Mouse (Mus musculus) cerebellum, adult 2 months (tissue): ENCODE results near the gene Gm49395. TPM values are rescaled to one million over a fixed set of nuclear protein-coding genes. Genes with fewer than 3 reads are reported as not detected.

Source experiments
- DNase-seq, 2 experiments: peaks; one replicate each; pipeline ENCODE4 v3.0.0; 2021
- H3K27ac ChIP-seq: fragments of 200-500 bp; 2 replicates; pipeline ENCODE4 v1.5.1; 2012; ENCODE audit warnings: low read length, control low read depth, inconsistent platforms; ENCODE audit not compliant: insufficient read depth
- H3K27me3 ChIP-seq: fragments of 200-500 bp; 2 replicates; pipeline ENCODE4 v1.6.1; 2012; ENCODE audit warnings: inconsistent platforms, mild to moderate bottlenecking, low read length, moderate library complexity; ENCODE audit not compliant: control insufficient read depth, insufficient read depth
- H3K4me1 ChIP-seq: fragments of 200-500 bp; 2 replicates; pipeline ENCODE4 v1.6.1; 2011; ENCODE audit warnings: low read length; ENCODE audit not compliant: control insufficient read depth, insufficient read depth
- H3K4me3 ChIP-seq: fragments of 200-500 bp; replicated peaks from 2 replicates; pipeline ENCODE3; 2011; ENCODE audit warnings: mild to moderate bottlenecking, low read depth, low read length, control low read depth; ENCODE audit not compliant: insufficient read depth
- CTCF ChIP-seq: fragments of 200-500 bp; IDR thresholded peaks from 2 replicates; pipeline ENCODE4 v1.5.1; 2011; ENCODE audit warnings: low read depth, mild to moderate bottlenecking, control low read depth, low read length, moderate library complexity, borderline replicate concordance; ENCODE audit not compliant: insufficient read depth
- POLR2A ChIP-seq: fragments of 200-500 bp; IDR thresholded peaks from 2 replicates; pipeline ENCODE4 v1.6.1; 2011; ENCODE audit warnings: low read length, control low read depth, borderline replicate concordance; ENCODE audit not compliant: insufficient read depth
- WGBS: fragments of 180-500 bp; shearing (Covaris S2); methylation state at CpG from one replicate; pipeline ENCODE4 v1.1.7; 2018; 5-methylcytosine and 5-hydroxymethylcytosine counted together
- polyA plus RNA-seq: library from polyadenylated mRNA; depleted of rRNA; stranded (reverse); fragments of >200 nt; gene quantifications from 2 replicates; pipeline ENCODE4 v1.2.3, GENCODE M21; 2012

Gm49395 gene
- polyA plus RNA-seq, 1 experiment: 0.80 TPM

DNA sequence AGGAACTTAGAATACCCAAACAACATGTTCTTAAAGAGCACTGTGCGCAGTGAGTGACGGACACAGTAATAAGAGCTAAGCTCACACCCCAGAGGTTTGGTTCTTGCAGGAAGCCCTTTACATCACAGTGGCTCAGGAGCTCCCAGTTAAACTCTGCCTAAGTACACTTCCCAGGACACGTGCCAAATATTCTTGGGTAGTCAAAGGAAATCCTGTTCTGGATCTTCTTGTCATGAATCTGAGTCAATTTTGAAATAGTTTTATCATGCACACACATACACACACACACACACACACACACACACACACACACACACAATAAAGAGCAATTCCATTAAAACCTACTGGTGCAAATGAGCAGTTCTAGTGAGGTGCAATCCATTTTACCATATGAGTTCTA lies 30.3 kb downstream of the Gm49395 start:
- H3K27me3 ChIP-seq: no peaks in the 10 kb centered on the region
- WGBS: 88% methylated on average over 3 of the region's 3 CpGs
- TF ChIP-seq CTCF (no peak), POLR2A (no peak)
- H3K4me1 ChIP-seq: no peaks in the 10 kb centered on the region
- no peak for DNase-seq
- H3K4me3 ChIP-seq: no peak overlapping the region
- no peak overlapping the region for H3K27ac ChIP-seq

GRCm38 (mm10) chr13:115067968-115068330 lies 33.8 kb downstream of the Gm49395 start:
- no peak overlapping the region for H3K27ac ChIP-seq
- 100% methylated on average over 1 of the region's 1 CpGs for WGBS

DNA sequence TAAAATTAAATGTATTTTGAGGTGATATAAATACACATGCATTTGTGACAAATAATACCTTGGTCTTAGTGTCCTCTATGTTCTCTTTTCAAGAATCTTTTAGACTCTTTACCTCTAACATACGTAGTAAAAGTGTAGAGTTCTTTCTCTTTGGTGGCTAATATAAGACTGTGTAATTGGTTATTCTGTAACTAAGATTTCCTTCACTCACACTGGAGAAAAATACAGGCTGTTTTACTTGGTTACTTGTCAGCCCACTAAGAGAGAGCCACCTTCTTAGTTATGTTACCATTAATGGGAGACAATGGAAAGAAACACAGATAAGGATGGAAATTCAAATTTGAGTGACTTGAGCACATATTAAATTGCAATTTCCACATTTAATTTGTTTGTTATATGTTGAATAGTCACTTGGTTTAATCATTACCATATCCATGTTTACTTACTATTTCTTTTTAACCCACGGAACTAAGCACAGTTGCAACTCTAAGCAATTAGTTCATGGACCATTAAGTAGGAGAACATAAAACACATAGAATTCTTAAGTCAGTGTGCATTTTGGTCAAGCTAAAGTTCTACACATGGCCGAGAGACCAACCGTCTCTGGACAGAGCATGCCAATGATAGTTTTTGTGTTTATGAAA lies 34.3 kb downstream of the Gm49395 start:
- 93% methylated on average over 4 of the region's 4 CpGs for WGBS
- Histone ChIP-seq H3K27ac (no peak overlapping the region), H3K4me3 (no peak overlapping the region), H3K27me3 (no peaks in the 10 kb centered on the region; the same call in 1 of the 2 replicates), H3K4me1 (no peaks in the 10 kb centered on the region)
- TF ChIP-seq POLR2A: no peak
- no peak for TF ChIP-seq CTCF
- no peak for DNase-seq

More at GRCm38 (mm10) chr13:115067968-115068330, 33.8 kb downstream of the Gm49395 start:
- TF ChIP-seq POLR2A (no peak), CTCF (no peak)
- Histone ChIP-seq H3K4me1 (no peaks in the 10 kb centered on the region), H3K4me3 (no peak overlapping the region), H3K27me3 (no peaks in the 10 kb centered on the region; the same call in 1 of the 2 replicates)
- no peak for DNase-seq

GRCm38 (mm10) chr13:115057555-115057954 lies 44.2 kb downstream of the Gm49395 start:
- Histone ChIP-seq H3K27ac (no peak overlapping the region), H3K4me3 (no peak overlapping the region), H3K4me1 (no peaks in the 10 kb centered on the region), H3K27me3 (no peaks in the 10 kb centered on the region)
- TF ChIP-seq POLR2A: no peak
- no peak for TF ChIP-seq CTCF
- WGBS: 82% methylated on average over 5 of the region's 5 CpGs
- no peak for DNase-seq

DNA sequence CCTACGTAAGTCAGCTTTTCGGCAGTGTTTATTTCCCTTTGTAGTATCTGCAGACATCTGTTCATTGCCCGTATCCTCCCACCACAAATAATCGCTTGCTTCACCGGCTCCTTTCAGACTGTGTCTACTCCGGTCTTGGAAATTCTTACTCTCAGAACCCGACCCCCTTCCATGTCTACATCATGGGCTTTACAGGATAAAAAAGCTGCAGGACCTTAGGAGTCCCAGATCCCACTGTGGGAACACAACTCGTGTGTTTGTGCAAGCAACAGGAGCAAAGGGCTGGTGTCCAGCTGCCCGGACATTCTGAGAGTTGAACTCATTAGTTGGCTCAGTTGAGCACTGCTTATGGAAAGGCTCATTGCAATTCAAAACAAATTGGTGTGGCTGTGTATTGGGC lies 46.9 kb downstream of the Gm49395 start:
- Histone ChIP-seq H3K27ac (no peak overlapping the region), H3K27me3 (no peaks in the 10 kb centered on the region), H3K4me3 (no peak overlapping the region), H3K4me1 (no peaks in the 10 kb centered on the region)
- WGBS: 10% methylated on average over 9 of the region's 9 CpGs
- no peak for TF ChIP-seq POLR2A
- TF ChIP-seq CTCF: no peak
- no peak for DNase-seq

DNA sequence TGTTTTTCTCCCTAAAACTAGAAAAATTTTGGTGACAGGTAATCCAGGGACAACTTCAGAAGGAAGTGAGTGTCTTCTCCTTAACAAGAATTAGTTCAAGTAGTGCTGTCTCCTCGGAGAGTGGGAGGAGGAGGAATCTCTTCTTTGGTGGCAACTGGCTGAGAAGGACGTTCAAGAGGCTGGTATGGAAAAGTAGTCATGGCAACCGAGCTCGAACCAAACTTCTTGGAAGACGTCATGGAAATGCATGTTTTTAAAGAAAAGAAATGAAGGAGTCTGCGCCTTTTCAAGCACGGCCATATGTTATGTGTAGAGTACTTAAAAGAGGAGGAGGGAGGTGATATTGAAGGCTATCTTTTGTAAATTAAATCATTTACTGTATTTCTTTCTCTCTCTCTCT lies 49.2 kb downstream of the Gm49395 start:
- Histone ChIP-seq H3K27ac (no peak overlapping the region), H3K4me3 (no peak overlapping the region), H3K4me1 (no peaks in the 10 kb centered on the region), H3K27me3 (no peaks in the 10 kb centered on the region)
- WGBS: 55% methylated on average over 7 of the region's 7 CpGs
- no peak for TF ChIP-seq CTCF
- no peak for TF ChIP-seq POLR2A
- no peak for DNase-seq

GRCm38 (mm10) chr13:115050660-115051559 lies 50.8 kb downstream of the Gm49395 start:
- no peak for DNase-seq
- Histone ChIP-seq H3K27me3 (no peaks in the 10 kb centered on the region), H3K27ac (no peak overlapping the region), H3K4me3 (no peak overlapping the region), H3K4me1 (no peaks in the 10 kb centered on the region)
- TF ChIP-seq POLR2A (no peak), CTCF (no peak)
- 29% methylated on average over 13 of the region's 13 CpGs for WGBS

- Histone ChIP-seq H3K4me3 (no peak overlapping the region), H3K27ac (no peak overlapping the region), H3K27me3 (no peaks in the 10 kb centered on the region), H3K4me1 (no peaks in the 10 kb centered on the region)
- TF ChIP-seq POLR2A: no peak
- no peak for TF ChIP-seq CTCF
- DNase-seq: no peak
- WGBS: 78% methylated on average over 2 of the region's 2 CpGs
These were observed 59.1 kb downstream of the Gm49395 start for GRCm38 (mm10) chr13:115042652-115043051.
